Mouse (Mus musculus) intestine, embryonic 16.5 days (tissue): Measurements from ENCODE around the gene Mrtfa. TPM values are rescaled to one million over a fixed set of nuclear protein-coding genes. Genes with fewer than 3 reads are reported as not detected.

Source experiments
- ATAC-seq: fragments of 200-750 bp; cut with Nextera tagmentation; 2 replicates; pipeline ENCODE4 v1.8.0; 2017; ENCODE audit warnings: moderate TSS enrichment, moderate library complexity
- H3K27ac ChIP-seq: fragments of 300-500 bp; sonication (generic); 2 replicates; pipeline ENCODE4 v1.5.1; 2014; ENCODE audit warnings: mild to moderate bottlenecking, low read length
- H3K27me3 ChIP-seq: fragments of 300-500 bp; sonication (generic); replicated peaks from 2 replicates; pipeline ENCODE4 v1.6.1; 2014; ENCODE audit warnings: low read length, control low read depth, mixed read lengths; ENCODE audit not compliant: control insufficient read depth, insufficient read depth
- H3K36me3 ChIP-seq: fragments of 300-500 bp; sonication (generic); 2 replicates; pipeline ENCODE4 v1.6.1; 2014; ENCODE audit warnings: low read length, control low read depth; ENCODE audit not compliant: control insufficient read depth, insufficient read depth
- H3K4me1 ChIP-seq: fragments of 300-500 bp; sonication (generic); 2 replicates; pipeline ENCODE4 v1.6.1; 2014; ENCODE audit warnings: low read length, control low read depth, mixed read lengths; ENCODE audit not compliant: control insufficient read depth, insufficient read depth
- H3K4me2 ChIP-seq: fragments of 300-500 bp; sonication (generic); 2 replicates; pipeline ENCODE4 v1.6.1; 2014; ENCODE audit warnings: low read depth, low read length, control low read depth
- H3K4me3 ChIP-seq: fragments of 300-500 bp; sonication (generic); 2 replicates; pipeline ENCODE4 v1.5.1; 2014; ENCODE audit warnings: mild to moderate bottlenecking, low read length
- H3K9ac ChIP-seq: fragments of 300-500 bp; sonication (generic); 2 replicates; pipeline ENCODE4 v1.6.1; 2014; ENCODE audit warnings: low read depth, low read length
- H3K9me3 ChIP-seq: fragments of 300-500 bp; sonication (generic); 2 replicates; pipeline ENCODE4 v1.6.1; 2016; ENCODE audit warnings: low read length, control low read depth; ENCODE audit not compliant: control insufficient read depth
- WGBS: fragments of 180-500 bp; shearing (Covaris S2); extraction: QIAGEN DNeasy Blood & Tissue Kit; methylation state at CpG from one replicate; pipeline ENCODE4 v1.1.7; 2014; 5-methylcytosine and 5-hydroxymethylcytosine counted together
- polyA plus RNA-seq: library from polyadenylated mRNA; unstranded; fragments of >200 nt; fragmentation: Nextera tagmentation; extraction: Ambion mirVana; gene quantifications from 2 replicates; pipeline ENCODE4 v1.2.1, GENCODE M21; 2015

Gene Mrtfa
- polyA plus RNA-seq, 1 experiment from 2014 or later, result 13.7 TPM

GRCm38 (mm10) chr15:81189061-81189460 lies 1.5 kb downstream of the Mrtfa start:
- Histone ChIP-seq H3K4me1 (peaks cover 35% of the 10 kb centered on the region), H3K27me3 (no peaks in the 10 kb centered on the region), H3K9me3 (no peaks in the 10 kb centered on the region), H3K9ac (no peak overlapping the region), H3K4me2 (peak overlapping the region; percentile 88; the same call in 1 of the 2 replicates), H3K36me3 (no peaks in the 10 kb centered on the region), H3K27ac (no peak overlapping the region), H3K4me3 (no peak overlapping the region; the same call in 1 of the 2 replicates)
- no peak for ATAC-seq
- WGBS, result 81% methylated on average over 2 of the region's 2 CpGs

- Histone ChIP-seq H3K4me1 (peaks cover 26% of the 10 kb centered on the region), H3K27me3 (no peaks in the 10 kb centered on the region), H3K4me2 (no peak overlapping the region), H3K9ac (no peak overlapping the region), H3K9me3 (no peaks in the 10 kb centered on the region), H3K27ac (no peak overlapping the region), H3K4me3 (no peak overlapping the region), H3K36me3 (no peaks in the 10 kb centered on the region)
- WGBS, result 70% methylated on average over 1 of the region's 1 CpGs
- no peak for ATAC-seq
Observed at GRCm38 (mm10) chr15:81184913-81185312, 5.6 kb downstream of the Mrtfa start.

GRCm38 (mm10) chr15:81181233-81181632 lies 9.3 kb downstream of the Mrtfa start:
- peaks cover 9% of the 10 kb centered on the region for H3K4me1 ChIP-seq
- no peak overlapping the region for H3K4me3 ChIP-seq
- no peaks in the 10 kb centered on the region for H3K27me3 ChIP-seq
- WGBS, result 55% methylated on average over 2 of the region's 2 CpGs
- no peak overlapping the region for H3K27ac ChIP-seq
- no peak overlapping the region for H3K9ac ChIP-seq
- no peak overlapping the region for H3K4me2 ChIP-seq
- H3K36me3 ChIP-seq, result no peaks in the 10 kb centered on the region
- H3K9me3 ChIP-seq, result no peaks in the 10 kb centered on the region
- no peak for ATAC-seq

GRCm38 (mm10) chr15:81179523-81179922 lies 11.0 kb downstream of the Mrtfa start:
- Histone ChIP-seq H3K27me3 (no peaks in the 10 kb centered on the region), H3K4me2 (no peak overlapping the region), H3K9ac (no peak overlapping the region), H3K9me3 (no peaks in the 10 kb centered on the region), H3K27ac (no peak overlapping the region), H3K36me3 (no peaks in the 10 kb centered on the region), H3K4me3 (no peak overlapping the region), H3K4me1 (peaks cover 7% of the 10 kb centered on the region)
- WGBS, result 77% methylated on average over 2 of the region's 2 CpGs
- no peak for ATAC-seq

- Histone ChIP-seq H3K36me3 (no peaks in the 10 kb centered on the region), H3K9me3 (no peaks in the 10 kb centered on the region), H3K27me3 (no peaks in the 10 kb centered on the region), H3K4me1 (peaks cover 13% of the 10 kb centered on the region), H3K27ac (no peak overlapping the region), H3K4me2 (no peak overlapping the region), H3K9ac (no peak overlapping the region), H3K4me3 (no peak overlapping the region)
- WGBS, result 69% methylated on average over 11 of the region's 11 CpGs
- ATAC-seq, result no peak
Observed at GRCm38 (mm10) chr15:81178703-81179102, 11.9 kb downstream of the Mrtfa start.

GRCm38 (mm10) chr15:81177860-81178259 lies 12.7 kb downstream of the Mrtfa start:
- no peak for ATAC-seq
- Histone ChIP-seq H3K4me1 (peaks cover 13% of the 10 kb centered on the region), H3K4me3 (no peak overlapping the region), H3K27me3 (no peaks in the 10 kb centered on the region), H3K4me2 (no peak overlapping the region), H3K36me3 (no peaks in the 10 kb centered on the region), H3K9me3 (no peaks in the 10 kb centered on the region), H3K27ac (no peak overlapping the region), H3K9ac (no peak overlapping the region)
- 88% methylated on average over 7 of the region's 7 CpGs for WGBS

- 91% methylated on average over 3 of the region's 3 CpGs for whole genome bisulfite sequencing
- Histone ChIP-seq H3K4me3 (no peak overlapping the region), H3K4me1 (peaks cover 13% of the 10 kb centered on the region), H3K9me3 (no peaks in the 10 kb centered on the region), H3K27me3 (no peaks in the 10 kb centered on the region), H3K27ac (no peak overlapping the region), H3K4me2 (no peak overlapping the region), H3K9ac (no peak overlapping the region), H3K36me3 (no peaks in the 10 kb centered on the region)
- no peak for ATAC-seq
Observed at GRCm38 (mm10) chr15:81175633-81176032, 14.9 kb downstream of the Mrtfa start.

GRCm38 (mm10) chr15:81172259-81172658 lies 18.3 kb downstream of the Mrtfa start:
- Histone ChIP-seq H3K4me1 (peaks cover 19% of the 10 kb centered on the region), H3K27ac (no peak overlapping the region), H3K27me3 (no peaks in the 10 kb centered on the region), H3K36me3 (no peaks in the 10 kb centered on the region), H3K4me3 (no peak overlapping the region), H3K9me3 (no peaks in the 10 kb centered on the region), H3K4me2 (no peak overlapping the region), H3K9ac (no peak overlapping the region)
- no peak for ATAC-seq
- WGBS, result 92% methylated on average over 8 of the region's 8 CpGs

- H3K4me3 ChIP-seq, result no peak overlapping the region
- no peak overlapping the region for H3K27ac ChIP-seq
- H3K9me3 ChIP-seq, result no peaks in the 10 kb centered on the region
- no peaks in the 10 kb centered on the region for H3K36me3 ChIP-seq
- H3K27me3 ChIP-seq, result no peaks in the 10 kb centered on the region
- H3K9ac ChIP-seq, result no peak overlapping the region
- H3K4me1 ChIP-seq, result peaks cover 11% of the 10 kb centered on the region
- 44% methylated on average over 6 of the region's 6 CpGs for WGBS
- ATAC-seq, result no peak
- H3K4me2 ChIP-seq, result no peak overlapping the region
Observed at GRCm38 (mm10) chr15:81168735-81169134, 21.8 kb downstream of the Mrtfa start.

GRCm38 (mm10) chr15:81167831-81168230 lies 22.7 kb downstream of the Mrtfa start:
- Histone ChIP-seq H3K4me1 (peaks cover 11% of the 10 kb centered on the region), H3K9ac (no peak overlapping the region), H3K36me3 (no peaks in the 10 kb centered on the region), H3K4me3 (no peak overlapping the region), H3K27ac (peak overlapping the region; percentile 45; the same call in 1 of the 2 replicates), H3K4me2 (no peak overlapping the region), H3K9me3 (no peaks in the 10 kb centered on the region), H3K27me3 (no peaks in the 10 kb centered on the region)
- ATAC-seq, result peak; percentile 72; the same call in 1 of the 2 replicates
- WGBS, result 84% methylated on average over 10 of the region's 10 CpGs
